Mouse (Mus musculus) embryonic facial prominence, embryonic 13.5 days (tissue): Measurements from ENCODE around the gene Akr1c20. TPM values are rescaled to one million over a fixed set of nuclear protein-coding genes. Genes with fewer than 3 reads are reported as not detected.

Source experiments
- ATAC-seq: fragments of 200-750 bp; cut with Nextera tagmentation; 2 replicates; pipeline ENCODE4 v1.8.0; 2017; ENCODE audit warnings: low read depth; ENCODE audit not compliant: insufficient number of reproducible peaks, insufficient read depth, low FRiP score, low TSS enrichment
- H3K27ac ChIP-seq: fragments of 300-500 bp; sonication (generic); 2 replicates; pipeline ENCODE4 v1.5.1; 2015; ENCODE audit warnings: moderate library complexity, mild to moderate bottlenecking, inconsistent platforms
- H3K27me3 ChIP-seq: fragments of 300-500 bp; sonication (generic); 2 replicates; pipeline ENCODE4 v1.6.1; 2015; ENCODE audit warnings: mild to moderate bottlenecking, inconsistent platforms
- H3K36me3 ChIP-seq: fragments of 300-500 bp; sonication (generic); 2 replicates; pipeline ENCODE4 v1.6.1; 2015; ENCODE audit warnings: mild to moderate bottlenecking, inconsistent platforms
- H3K4me1 ChIP-seq: fragments of 300-500 bp; sonication (generic); 2 replicates; pipeline ENCODE4 v1.6.1; 2015; ENCODE audit warnings: inconsistent platforms
- H3K4me2 ChIP-seq: fragments of 300-500 bp; sonication (generic); 2 replicates; pipeline ENCODE4 v1.6.1; 2015; ENCODE audit warnings: moderate library complexity, mild to moderate bottlenecking, inconsistent platforms
- H3K4me3 ChIP-seq: fragments of 300-500 bp; sonication (generic); 2 replicates; pipeline ENCODE4 v1.5.1; 2015; ENCODE audit warnings: mild to moderate bottlenecking, inconsistent platforms
- H3K9ac ChIP-seq: fragments of 300-500 bp; sonication (generic); 2 replicates; pipeline ENCODE4 v1.6.1; 2015; ENCODE audit warnings: mild to moderate bottlenecking, inconsistent platforms
- H3K9me3 ChIP-seq: fragments of 300-500 bp; sonication (generic); 2 replicates; pipeline ENCODE4 v1.6.1; 2016; ENCODE audit warnings: inconsistent platforms
- WGBS: fragments of 180-500 bp; shearing (Covaris S2); methylation state at CpG from one replicate; pipeline ENCODE4 v1.1.7; 2015; ENCODE audit warnings: mixed read lengths; 5-methylcytosine and 5-hydroxymethylcytosine counted together
- polyA plus RNA-seq: library from polyadenylated mRNA; unstranded; fragments of >200 nt; fragmentation: Nextera tagmentation; extraction: Ambion mirVana; gene quantifications from 2 replicates; pipeline ENCODE4 v1.2.1, GENCODE M21; 2015

Akr1c20 gene
- polyA plus RNA-seq, result not detected in 2 replicates

DNA sequence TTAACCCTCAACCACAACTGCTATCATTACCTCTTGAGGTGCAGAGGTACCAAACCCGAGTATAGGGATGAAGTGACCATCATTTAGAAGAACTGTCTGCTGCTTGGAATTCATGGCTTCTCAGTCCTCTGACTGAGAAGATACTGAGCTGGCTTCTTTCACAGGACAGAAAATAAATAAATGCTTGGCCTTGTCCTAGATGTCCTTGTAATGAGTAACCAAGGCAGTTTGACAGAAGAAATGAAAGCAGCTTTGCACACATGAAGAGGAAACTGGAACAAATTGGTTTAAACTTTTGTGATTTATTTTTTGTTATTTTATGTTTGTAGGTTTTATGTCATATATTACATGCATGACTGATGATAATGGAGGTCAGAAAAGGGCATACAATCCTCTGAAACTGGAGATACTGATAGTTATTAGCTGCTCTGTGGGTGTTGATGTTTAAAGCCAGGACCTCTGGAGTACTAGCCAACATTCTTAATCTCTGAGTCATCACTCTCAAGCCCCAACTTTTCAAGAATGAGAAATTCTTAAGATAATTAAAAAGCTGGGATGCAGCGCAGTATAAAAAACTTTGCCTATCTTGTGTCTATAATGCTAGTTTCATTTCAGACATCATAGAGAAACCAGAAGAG lies at the start of gene Akr1c20:
TSS of gene Akr1c20 (minus strand) at position 145 of the 638 bp plus-strand sequence.
- Histone ChIP-seq H3K27ac (no peak within 1 kb of the TSS), H3K9me3 (no peaks in the 10 kb centered on the region), H3K36me3 (no peaks in the 10 kb centered on the region), H3K27me3 (no peaks in the 10 kb centered on the region), H3K4me2 (no peak within 1 kb of the TSS), H3K9ac (no peak within 1 kb of the TSS), H3K4me1 (no peaks in the 10 kb centered on the region), H3K4me3 (no peak within 1 kb of the TSS)
- 83% methylated on average over 2 of the region's 2 CpGs for WGBS
- no peak for ATAC-seq

DNA sequence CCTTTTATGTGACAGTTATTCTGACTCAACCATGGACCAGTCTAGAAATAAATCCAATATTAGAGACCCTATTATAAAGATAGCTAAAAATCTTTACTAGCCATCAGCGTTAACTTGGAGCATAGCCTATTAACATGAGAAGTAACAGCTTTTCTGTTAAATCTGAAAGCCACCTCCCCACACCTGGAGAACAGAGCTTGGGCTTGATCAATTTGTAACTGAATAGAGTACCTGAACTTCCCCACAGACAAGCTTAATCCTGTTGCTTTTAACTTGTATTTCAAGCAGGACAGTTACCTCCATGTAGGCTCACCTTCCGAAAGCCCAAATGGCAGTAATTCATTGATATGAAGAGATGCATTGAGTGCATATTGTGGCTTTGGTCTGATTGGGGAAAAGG lies 42.9 kb upstream of the Akr1c20 start:
- no peaks in the 10 kb centered on the region for H3K36me3 ChIP-seq
- no peaks in the 10 kb centered on the region for H3K27me3 ChIP-seq
- no peak overlapping the region for H3K4me2 ChIP-seq
- no peaks in the 10 kb centered on the region for H3K4me1 ChIP-seq
- ATAC-seq, result no peak
- H3K9me3 ChIP-seq, result no peaks in the 10 kb centered on the region
- H3K4me3 ChIP-seq, result no peak overlapping the region
- 76% methylated on average over 2 of the region's 2 CpGs for WGBS
- H3K27ac ChIP-seq, result no peak overlapping the region
- no peak overlapping the region for H3K9ac ChIP-seq

DNA sequence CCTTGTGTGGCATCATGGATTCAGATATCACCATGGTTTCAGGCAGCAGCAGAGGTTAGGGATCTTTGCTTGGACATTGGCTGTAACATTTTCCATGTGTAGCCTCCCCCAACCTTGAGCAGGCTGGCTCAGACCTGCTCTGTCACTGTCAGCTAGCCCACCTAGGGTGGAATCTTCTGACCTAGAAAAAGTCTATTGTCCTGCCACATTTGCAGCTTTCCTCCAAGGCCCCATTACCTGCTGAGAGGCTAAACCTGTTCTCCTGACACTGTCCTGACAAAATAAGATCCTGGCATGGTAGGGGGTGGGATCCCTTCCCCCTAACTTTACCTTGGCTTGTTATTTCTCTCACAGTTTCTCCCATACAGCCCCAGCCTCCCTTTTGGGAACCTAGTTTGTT lies 37.4 kb upstream of the Akr1c20 start:
- ATAC-seq, result no peak
- no peaks in the 10 kb centered on the region for H3K9me3 ChIP-seq
- no peaks in the 10 kb centered on the region for H3K27me3 ChIP-seq
- H3K27ac ChIP-seq, result no peak overlapping the region
- no peak overlapping the region for H3K9ac ChIP-seq
- no peaks in the 10 kb centered on the region for H3K4me1 ChIP-seq
- H3K4me2 ChIP-seq, result no peak overlapping the region
- H3K4me3 ChIP-seq, result no peak overlapping the region
- H3K36me3 ChIP-seq, result no peaks in the 10 kb centered on the region

DNA sequence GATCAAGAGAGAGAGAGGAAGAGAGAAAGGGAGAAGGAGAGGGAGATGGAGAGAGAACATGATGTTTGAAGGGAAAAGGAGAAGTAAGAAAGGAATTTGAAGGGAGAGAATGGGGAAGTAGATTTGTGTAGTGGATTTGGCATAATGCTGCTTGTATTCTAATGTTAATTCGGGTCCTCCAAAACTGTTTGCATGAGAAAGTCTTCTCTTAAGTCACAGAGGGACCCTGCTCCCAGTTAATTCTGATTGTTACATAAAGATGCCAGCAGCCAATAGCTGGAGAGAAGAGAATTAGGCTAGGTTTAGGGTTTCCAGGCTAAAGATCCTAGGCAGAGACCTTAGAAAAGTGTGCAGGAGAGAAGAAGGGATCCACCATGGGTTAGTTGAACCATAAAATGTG lies 36.0 kb upstream of the Akr1c20 start:
- 69% methylated on average over 1 of the region's 1 CpGs for WGBS
- H3K27ac ChIP-seq, result no peak overlapping the region
- no peak overlapping the region for H3K4me3 ChIP-seq
- no peak overlapping the region for H3K4me2 ChIP-seq
- H3K36me3 ChIP-seq, result no peaks in the 10 kb centered on the region
- H3K27me3 ChIP-seq, result no peaks in the 10 kb centered on the region
- no peak for ATAC-seq
- no peak overlapping the region for H3K9ac ChIP-seq
- H3K4me1 ChIP-seq, result no peaks in the 10 kb centered on the region
- no peaks in the 10 kb centered on the region for H3K9me3 ChIP-seq

DNA sequence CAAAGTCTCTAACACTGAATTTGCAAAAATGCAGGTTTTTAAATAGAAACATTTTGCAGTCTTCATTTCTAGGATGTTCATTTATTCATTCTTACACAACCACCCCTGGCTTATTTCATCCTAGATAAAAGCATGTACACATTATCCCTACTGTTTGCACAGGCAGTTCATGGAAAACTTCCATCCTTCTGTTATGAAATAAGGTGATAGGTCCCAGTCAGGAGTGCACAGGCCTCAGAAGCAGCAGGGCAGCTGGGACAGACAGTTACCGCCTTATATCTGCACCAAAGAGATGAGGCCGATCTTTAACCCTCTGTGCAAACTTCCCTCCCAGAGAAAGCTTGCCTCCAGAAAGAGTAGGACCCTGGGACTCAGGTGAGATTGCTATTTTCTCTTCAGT lies 8.3 kb downstream of the Akr1c20 start:
- Histone ChIP-seq H3K27ac (no peak overlapping the region), H3K4me1 (no peaks in the 10 kb centered on the region), H3K36me3 (no peaks in the 10 kb centered on the region), H3K27me3 (no peaks in the 10 kb centered on the region), H3K4me2 (no peak overlapping the region), H3K4me3 (no peak overlapping the region), H3K9ac (no peak overlapping the region), H3K9me3 (no peaks in the 10 kb centered on the region)
- ATAC-seq, result no peak
- 91% methylated on average over 2 of the region's 2 CpGs for WGBS

DNA sequence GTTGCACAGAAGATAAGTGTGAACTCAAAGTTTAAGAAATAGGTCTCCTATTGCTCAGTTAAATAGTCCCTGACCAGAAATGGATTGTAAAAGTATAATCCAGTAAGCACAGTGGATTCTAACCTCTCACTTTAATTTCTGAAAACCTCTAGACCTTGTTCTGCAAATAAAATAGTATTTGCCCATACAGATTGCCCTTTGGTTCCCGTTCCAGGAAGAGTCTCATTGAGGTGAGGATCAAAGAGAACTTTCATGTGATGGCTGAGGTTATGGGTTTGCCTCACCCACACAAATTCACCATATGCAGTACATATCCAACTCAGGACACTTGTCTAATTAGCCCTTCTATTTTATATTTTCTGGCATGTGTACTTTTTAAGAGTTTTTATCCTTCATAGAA lies 55.2 kb downstream of the Akr1c20 start:
- H3K9me3 ChIP-seq, result no peaks in the 10 kb centered on the region
- no peak for ATAC-seq

DNA sequence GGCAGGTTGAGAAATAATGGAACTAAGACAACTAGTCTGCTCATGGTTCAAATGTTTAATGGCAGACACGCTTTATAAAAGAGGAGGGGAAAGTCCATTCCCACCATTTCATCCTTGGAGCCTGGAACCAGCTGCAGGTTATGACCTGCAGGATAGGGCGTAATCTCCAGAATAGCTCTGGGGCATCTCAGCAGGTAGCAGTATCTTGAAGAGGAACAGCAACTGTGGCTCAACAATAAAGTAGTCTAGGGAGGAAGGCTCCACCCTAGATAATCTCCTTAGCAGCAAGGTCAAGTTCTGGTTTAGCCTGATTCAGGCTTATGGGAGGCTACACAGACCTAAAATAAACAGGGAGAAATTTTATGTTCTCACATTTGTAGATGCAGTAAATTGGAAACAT lies 57.5 kb downstream of the Akr1c20 start:
- H3K9me3 ChIP-seq, result no peaks in the 10 kb centered on the region
- 91% methylated on average over 2 of the region's 2 CpGs for WGBS
- H3K27ac ChIP-seq, result no peak overlapping the region
- no peak overlapping the region for H3K4me3 ChIP-seq
- H3K4me1 ChIP-seq, result no peaks in the 10 kb centered on the region
- no peak overlapping the region for H3K4me2 ChIP-seq
- ATAC-seq, result no peak
- H3K36me3 ChIP-seq, result no peaks in the 10 kb centered on the region
- H3K9ac ChIP-seq, result no peak overlapping the region
- no peaks in the 10 kb centered on the region for H3K27me3 ChIP-seq

More for the DNA sequence above, 55.2 kb downstream of the Akr1c20 start:
- H3K36me3 ChIP-seq, result no peaks in the 10 kb centered on the region
- no peak overlapping the region for H3K4me3 ChIP-seq
- 58% methylated on average over 1 of the region's 1 CpGs for WGBS
- no peaks in the 10 kb centered on the region for H3K4me1 ChIP-seq
- H3K4me2 ChIP-seq, result no peak overlapping the region
- H3K9ac ChIP-seq, result no peak overlapping the region
- no peaks in the 10 kb centered on the region for H3K27me3 ChIP-seq
- H3K27ac ChIP-seq, result no peak overlapping the region

Other genes starting within 250 kb of the Akr1c20 start
- 0.63 TPM in 1 of 2 replicates, not detected in the other for gene Akr1c12, start 243.9 kb downstream of the Akr1c20 start, polyA plus RNA-seq
- gene Akr1c6, start 89.0 kb downstream of the Akr1c20 start, polyA plus RNA-seq, result not detected in 2 replicates
- not detected in 2 replicates for gene Akr1c21, start 50.7 kb upstream of the Akr1c20 start, polyA plus RNA-seq
- gene Akr1e1, start 85.8 kb upstream of the Akr1c20 start, polyA plus RNA-seq, result 36.9 and 42.3 TPM in 2 replicates